Mouse (Mus musculus) frontal cortex, postnatal 36 days (tissue): ENCODE results near the gene Tmem39a.

Experiments
- DNase-seq, 2 experiments: peaks; one replicate each; pipeline ENCODE4 v3.0.0; 2022; ENCODE audit warnings: low spot score in 2 of 2

Gene Tmem39a

GRCm38 (mm10) chr16:38558221-38558748 lies at the start of gene Tmem39a:
Gene Tmem39a, plus strand, starts transcription at chr16:38558698.
- no peak for DNase-seq

- DNase-seq = no peak
These were observed 47.7 kb upstream of the Tmem39a start for GRCm38 (mm10) chr16:38510846-38511245.

- no peak for DNase-seq
These were observed 39.4 kb upstream of the Tmem39a start for GRCm38 (mm10) chr16:38519140-38519539.

GRCm38 (mm10) chr16:38521211-38521987 lies 37.1 kb upstream of the Tmem39a start:
- no peak for DNase-seq

GRCm38 (mm10) chr16:38522129-38523084 lies 36.1 kb upstream of the Tmem39a start, which contains the start of gene Timmdc1:
Gene Timmdc1, minus strand, starts transcription at chr16:38522663.
- DNase-seq = peak; percentile 93 to 96

GRCm38 (mm10) chr16:38526264-38526663 lies 32.2 kb upstream of the Tmem39a start:
- no peak for DNase-seq

- peak; percentile 76 to 79 for DNase-seq
These were observed 21.9 kb upstream of the Tmem39a start for GRCm38 (mm10) chr16:38536544-38537146.

- DNase-seq = no peak
These were observed 19.6 kb upstream of the Tmem39a start for GRCm38 (mm10) chr16:38538716-38539380.

GRCm38 (mm10) chr16:38548000-38548399 lies 10.5 kb upstream of the Tmem39a start:
- DNase-seq = no peak

- DNase-seq = peak; percentile 82 to 86
These were observed 8.8 kb upstream of the Tmem39a start, which contains the start of gene Poglut1 for GRCm38 (mm10) chr16:38549479-38550396. Gene Poglut1, minus strand, starts transcription at chr16:38550258.

GRCm38 (mm10) chr16:38555988-38556387 lies 2.5 kb upstream of the Tmem39a start:
- DNase-seq = no peak

- peak; percentile 95 to 97 for DNase-seq
These were observed 3.9 kb downstream of the Tmem39a start for GRCm38 (mm10) chr16:38562131-38562967.

GRCm38 (mm10) chr16:38562968-38563327 lies 4.5 kb downstream of the Tmem39a start:
- DNase-seq = no peak

- no peak for DNase-seq
These were observed 5.0 kb downstream of the Tmem39a start for GRCm38 (mm10) chr16:38563516-38563915.

- DNase-seq = peak in 1 of 2 experiments; percentile 17
These were observed 9.7 kb downstream of the Tmem39a start for GRCm38 (mm10) chr16:38568192-38568591.

- no peak for DNase-seq
These were observed 13.0 kb downstream of the Tmem39a start for GRCm38 (mm10) chr16:38571481-38571880.

GRCm38 (mm10) chr16:38584761-38585160 lies 26.3 kb downstream of the Tmem39a start:
- no peak for DNase-seq

GRCm38 (mm10) chr16:38585186-38585585 lies 26.7 kb downstream of the Tmem39a start:
- DNase-seq = no peak

GRCm38 (mm10) chr16:38587163-38587562 lies 28.7 kb downstream of the Tmem39a start:
- no peak for DNase-seq
